Mouse (Mus musculus): ENCODE data around the gene Mia. TPM values are rescaled to one million over a fixed set of nuclear protein-coding genes. Genes with fewer than 3 reads are reported as not detected.

The Mia gene
- 18.3 and 20.3 TPM in 2 replicates for polyA plus RNA-seq (2015; fragmentation: Nextera tagmentation; extraction: Ambion mirVana)

DNA sequence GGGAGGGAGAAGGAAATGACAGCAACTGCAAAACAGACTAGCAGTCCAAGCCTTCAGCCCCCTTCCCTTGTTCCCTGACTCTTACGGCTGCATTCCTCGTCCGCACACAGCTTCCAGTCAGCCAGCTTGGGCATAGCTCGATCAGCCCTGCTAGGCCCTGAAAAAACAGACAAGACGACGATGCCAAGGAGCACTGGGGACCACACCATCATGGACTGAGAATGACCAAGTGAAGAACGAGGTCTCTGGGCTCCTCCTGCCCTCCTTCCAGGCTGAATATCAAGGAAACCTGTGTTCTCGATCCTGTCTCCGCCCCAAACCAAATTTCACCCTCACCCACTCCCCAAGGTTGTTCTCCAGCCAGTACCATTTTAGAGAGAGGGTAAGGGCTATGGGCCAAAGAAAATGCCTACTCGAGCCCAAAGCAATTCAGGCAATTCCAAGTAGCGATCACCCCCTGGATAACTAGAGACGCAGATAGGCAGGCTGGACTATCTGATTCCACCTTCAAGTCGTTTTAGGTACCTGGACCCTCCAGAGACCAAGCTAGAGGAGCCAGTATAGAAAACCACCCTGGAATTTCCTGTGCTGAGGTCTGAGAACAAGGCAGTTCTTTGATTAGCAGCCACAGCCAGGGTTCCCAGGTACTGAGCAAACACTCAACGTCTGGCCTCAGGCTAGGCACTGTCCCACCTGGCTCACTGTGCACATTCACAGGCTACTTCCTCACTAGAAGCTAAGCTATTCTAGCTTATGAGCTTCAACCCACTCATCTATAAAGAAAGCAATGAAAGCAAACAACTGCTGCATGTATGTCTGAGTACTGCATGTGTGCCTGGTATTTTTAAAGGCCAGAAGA lies at the start of gene Mia, which contains the start of gene Gm21983:
Gene Mia, minus strand, starts transcription at position 321 of the 859 bp plus-strand sequence.
Gene Gm21983, minus strand, starts transcription at position 250 of the 859 bp plus-strand sequence.
- Histone ChIP-seq H3K36me3 (peaks cover 29% of the 10 kb centered on the region), H3K4me1 (peaks cover 28% of the 10 kb centered on the region), H3K4me2 (peak within 1 kb of the TSS; percentile 56; the same call in 1 of the 2 replicates), H3K9ac (no peak within 1 kb of the TSS; the same call in 1 of the 2 replicates), H3K9me3 (replicated peaks) (no peaks in the 10 kb centered on the region), H3K27me3 (no peaks in the 10 kb centered on the region), H3K4me3 (replicated peaks) (peak within 1 kb of the TSS; percentile 16; the same call in 1 of the 2 replicates), H3K27ac (peak within 1 kb of the TSS; percentile 97)
- ATAC-seq (replicated peaks; ENCODE audit: low FRiP score), result no peak
- WGBS, result 57% methylated on average over 14 of the region's 14 CpGs

DNA sequence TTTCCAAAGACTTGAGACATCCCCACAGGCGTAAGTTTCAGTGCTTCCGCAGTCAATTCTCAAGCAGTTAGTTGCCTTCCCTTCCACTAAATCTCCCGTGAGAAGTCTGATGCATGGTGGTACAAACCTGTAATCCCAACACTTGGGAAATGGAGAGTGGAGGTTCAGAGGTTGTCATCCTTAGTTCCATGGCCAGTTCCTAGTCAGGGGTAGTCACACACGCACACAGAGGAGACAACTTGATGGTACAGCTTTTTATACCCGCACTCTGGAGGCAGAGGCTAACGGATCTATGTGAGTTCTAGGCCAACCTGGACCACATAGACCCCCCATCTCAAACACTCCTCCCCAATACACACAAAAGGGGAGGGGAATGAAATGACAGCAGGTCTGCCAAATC lies 47.9 kb upstream of the Mia start:
- H3K36me3 ChIP-seq, result no peaks in the 10 kb centered on the region
- peak overlapping the region; percentile 80 for H3K9ac ChIP-seq
- H3K9me3 ChIP-seq (replicated peaks), result no peaks in the 10 kb centered on the region
- peak; percentile 1; the same call in 1 of the 2 replicates for ATAC-seq (replicated peaks; ENCODE audit: low FRiP score)
- H3K4me1 ChIP-seq, result peaks cover 57% of the 10 kb centered on the region
- whole genome bisulfite sequencing, result 18% methylated on average over 6 of the region's 6 CpGs
- H3K4me3 ChIP-seq (replicated peaks), result peak overlapping the region; percentile 90
- peak overlapping the region; percentile 92 for H3K27ac ChIP-seq
- H3K27me3 ChIP-seq, result no peaks in the 10 kb centered on the region
- peak overlapping the region; percentile 87 for H3K4me2 ChIP-seq

DNA sequence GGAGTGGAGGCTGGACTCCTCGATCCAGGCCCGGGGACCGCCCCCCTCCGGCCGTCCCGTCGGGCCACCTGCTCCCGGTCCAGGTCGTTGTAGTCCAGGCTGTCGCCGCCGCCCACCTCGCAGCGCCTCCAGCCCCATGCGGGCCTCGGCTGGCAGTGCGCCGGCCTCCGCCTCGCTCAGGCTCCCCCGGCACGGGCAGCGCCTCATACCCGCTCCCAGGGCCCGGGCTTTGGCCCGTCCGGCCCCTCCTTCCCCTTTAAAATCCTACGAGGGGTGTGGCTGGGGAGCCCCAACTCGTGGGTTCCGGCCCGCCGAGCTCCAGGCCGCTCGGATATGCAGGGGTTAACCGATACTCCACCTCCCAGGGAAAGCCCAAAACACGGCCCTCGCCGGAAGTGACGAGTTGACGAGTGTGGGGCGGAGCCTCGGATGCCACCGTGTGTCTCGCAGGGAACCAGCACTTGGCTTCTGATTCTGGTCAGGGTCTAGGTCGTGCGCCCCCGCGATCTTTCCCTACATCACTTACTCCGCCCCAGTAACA lies 47.4 kb upstream of the Mia start, which contains the start of gene Itpkc:
Gene Itpkc, minus strand, starts transcription at position 381 of the 541 bp plus-strand sequence.
- WGBS, result under 1% methylated on average over 49 of the region's 49 CpGs
- no peaks in the 10 kb centered on the region for H3K27me3 ChIP-seq
- H3K4me3 ChIP-seq (replicated peaks), result peak within 1 kb of the TSS; percentile 90
- peak within 1 kb of the TSS; percentile 80 for H3K9ac ChIP-seq
- peak; percentile 76 for ATAC-seq (replicated peaks; ENCODE audit: low FRiP score)
- peak within 1 kb of the TSS; percentile 92 for H3K27ac ChIP-seq
- H3K36me3 ChIP-seq, result no peaks in the 10 kb centered on the region
- H3K4me2 ChIP-seq, result peak within 1 kb of the TSS; percentile 87
- H3K9me3 ChIP-seq (replicated peaks), result no peaks in the 10 kb centered on the region
- H3K4me1 ChIP-seq, result peaks cover 56% of the 10 kb centered on the region

DNA sequence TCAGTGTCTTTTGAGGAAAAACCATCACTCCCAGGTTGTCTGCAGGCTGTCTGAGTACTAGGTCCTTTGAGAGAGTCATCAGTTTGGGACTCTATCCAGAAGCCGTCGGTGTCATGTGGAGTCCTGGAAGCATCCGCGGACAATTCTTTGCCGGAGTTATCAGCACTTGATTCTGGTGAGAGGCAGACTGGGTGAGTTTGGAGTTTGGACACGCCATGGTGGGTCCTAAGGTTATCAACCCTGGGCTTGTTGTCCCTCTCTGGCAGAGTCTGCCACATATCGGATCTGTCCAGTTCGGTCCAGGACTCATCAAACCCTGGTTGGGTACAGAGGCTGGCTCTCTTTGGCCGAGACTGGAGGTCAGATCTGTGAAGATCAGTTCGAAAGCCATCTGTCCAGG lies 46.7 kb upstream of the Mia start:
- 0 out of 2 replicates have a peak, but pooled peaks cover 2% of the 10 kb centered on the region for H3K36me3 ChIP-seq
- peak; percentile 9 for ATAC-seq (replicated peaks; ENCODE audit: low FRiP score)
- peak overlapping the region; percentile 90 for H3K4me3 ChIP-seq (replicated peaks)
- H3K4me1 ChIP-seq, result peaks cover 54% of the 10 kb centered on the region
- WGBS, result 2% methylated on average over 10 of the region's 10 CpGs
- no peaks in the 10 kb centered on the region for H3K27me3 ChIP-seq
- peak overlapping the region; percentile 92 for H3K27ac ChIP-seq
- H3K9me3 ChIP-seq (replicated peaks), result no peaks in the 10 kb centered on the region
- H3K4me2 ChIP-seq, result peak overlapping the region; percentile 87
- peak overlapping the region; percentile 80 for H3K9ac ChIP-seq

DNA sequence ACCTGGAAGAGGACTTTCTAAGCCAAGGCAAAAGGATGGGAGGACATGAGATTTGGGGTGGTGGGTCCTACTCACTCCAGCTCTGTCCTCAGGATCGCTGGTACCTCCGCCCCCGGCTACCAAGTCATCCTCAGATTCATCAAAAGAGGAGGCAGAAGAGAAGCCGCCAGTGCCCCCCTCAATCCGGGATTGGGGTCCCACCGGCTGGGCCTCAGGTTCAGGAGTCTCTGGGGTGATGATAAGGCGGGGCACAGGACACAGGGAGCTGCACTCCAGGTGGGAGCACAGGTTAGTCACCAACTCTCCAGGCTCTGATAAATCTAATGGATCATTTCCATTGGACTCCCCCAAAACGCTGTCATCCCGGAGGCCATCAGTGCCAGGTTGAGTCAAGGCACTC lies 46.3 kb upstream of the Mia start:
- Histone ChIP-seq H3K4me2 (peak overlapping the region; percentile 87), H3K4me1 (peaks cover 51% of the 10 kb centered on the region), H3K9me3 (replicated peaks) (no peaks in the 10 kb centered on the region), H3K9ac (peak overlapping the region; percentile 80), H3K4me3 (replicated peaks) (peak overlapping the region; percentile 90), H3K27ac (no peak overlapping the region), H3K36me3 (0 out of 2 replicates have a peak, but pooled peaks cover 4% of the 10 kb centered on the region), H3K27me3 (no peaks in the 10 kb centered on the region)
- ATAC-seq (replicated peaks; ENCODE audit: low FRiP score), result no peak
- WGBS, result 30% methylated on average over 9 of the region's 9 CpGs

DNA sequence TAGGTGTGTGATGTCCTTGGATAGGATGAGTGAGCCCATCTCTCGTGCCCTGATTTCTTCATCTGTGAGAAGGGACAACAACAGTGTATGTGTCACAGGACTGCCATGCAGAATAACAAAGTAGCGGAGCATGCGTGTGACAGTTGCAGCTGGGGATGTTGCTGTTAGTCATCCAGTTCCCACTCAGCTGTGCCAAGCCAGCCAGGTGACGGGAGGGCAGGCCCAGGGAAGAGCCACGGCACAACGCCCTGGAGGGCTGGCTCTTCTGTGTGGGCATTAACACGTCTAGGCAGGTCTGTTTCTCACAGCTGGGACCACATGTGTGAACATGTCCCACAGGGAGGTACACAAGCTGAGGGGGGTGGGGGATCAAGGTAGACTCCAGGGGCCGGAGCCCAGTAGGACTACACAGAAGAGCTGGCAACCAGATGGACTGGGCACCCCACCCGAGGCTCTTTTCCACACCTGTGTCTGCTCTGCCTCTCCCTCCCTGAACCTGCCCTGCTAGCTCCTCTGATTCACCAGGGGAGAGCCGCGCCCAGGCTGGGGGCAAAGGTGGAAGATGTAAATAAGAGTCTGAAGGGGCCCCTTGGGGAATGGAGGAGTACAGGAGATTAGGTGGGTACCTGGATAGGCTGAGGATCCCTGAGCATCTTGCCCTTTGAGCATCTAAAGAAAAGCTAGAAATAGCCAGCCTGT lies 44.1 kb upstream of the Mia start:
- Histone ChIP-seq H3K27me3 (no peaks in the 10 kb centered on the region), H3K9ac (no peak overlapping the region), H3K27ac (no peak overlapping the region), H3K4me1 (peaks cover 49% of the 10 kb centered on the region), H3K4me3 (replicated peaks) (no peak overlapping the region), H3K36me3 (peaks cover 5% of the 10 kb centered on the region; the same call in 1 of the 2 replicates), H3K9me3 (replicated peaks) (no peaks in the 10 kb centered on the region), H3K4me2 (peak overlapping the region; percentile 87)
- 65% methylated on average over 11 of the region's 11 CpGs for WGBS
- no peak for ATAC-seq (replicated peaks; ENCODE audit: low FRiP score)

DNA sequence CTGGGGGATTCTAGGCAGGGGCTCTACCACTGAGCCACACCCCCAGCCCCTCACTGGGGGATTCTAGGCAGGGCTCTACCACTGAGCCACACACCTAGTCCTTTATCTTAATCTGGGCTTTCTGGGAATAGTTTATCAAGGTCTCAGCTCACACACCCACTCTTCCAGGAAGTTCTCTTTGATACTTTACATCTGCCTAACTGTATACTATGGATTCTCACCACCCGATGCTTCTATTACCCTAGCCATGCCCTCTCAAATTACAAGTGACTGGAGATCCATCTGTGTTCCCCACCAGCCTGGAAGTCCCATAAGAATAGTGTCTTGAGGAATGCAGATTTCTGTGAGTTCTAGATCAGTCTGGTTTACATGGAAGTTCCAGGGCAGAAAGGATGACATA lies 41.6 kb upstream of the Mia start:
- 60% methylated on average over 1 of the region's 1 CpGs for whole genome bisulfite sequencing
- H3K27ac ChIP-seq, result no peak overlapping the region
- no peak overlapping the region for H3K9ac ChIP-seq
- no peak for ATAC-seq (replicated peaks; ENCODE audit: low FRiP score)
- H3K4me2 ChIP-seq, result no peak overlapping the region
- peaks cover 42% of the 10 kb centered on the region for H3K4me1 ChIP-seq
- no peaks in the 10 kb centered on the region for H3K27me3 ChIP-seq
- peaks cover 30% of the 10 kb centered on the region for H3K36me3 ChIP-seq
- H3K9me3 ChIP-seq (replicated peaks), result no peaks in the 10 kb centered on the region
- no peak overlapping the region for H3K4me3 ChIP-seq (replicated peaks)

DNA sequence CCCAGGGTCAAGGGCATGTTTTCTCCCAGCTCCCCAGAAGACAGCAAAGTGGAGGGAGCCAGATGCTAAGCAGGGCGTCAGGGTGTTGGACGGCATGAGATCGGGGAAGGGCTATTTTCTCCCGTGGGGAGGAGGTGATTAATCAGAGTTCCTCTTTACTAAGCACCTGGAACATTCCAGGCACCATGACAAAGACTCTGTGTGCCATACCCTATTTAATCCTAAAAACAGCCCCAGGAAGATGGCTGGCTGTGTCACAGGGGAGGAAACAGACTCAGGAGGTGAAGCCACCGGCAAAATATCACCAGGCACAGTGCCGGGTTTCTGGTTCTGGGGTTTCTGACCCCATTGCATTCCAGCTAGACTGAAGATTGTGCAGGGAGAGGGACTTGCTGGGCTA lies 41.0 kb upstream of the Mia start:
- Histone ChIP-seq H3K9me3 (replicated peaks) (no peaks in the 10 kb centered on the region), H3K4me2 (no peak overlapping the region), H3K36me3 (peaks cover 33% of the 10 kb centered on the region), H3K27me3 (no peaks in the 10 kb centered on the region), H3K27ac (no peak overlapping the region), H3K4me1 (peaks cover 36% of the 10 kb centered on the region), H3K9ac (no peak overlapping the region), H3K4me3 (replicated peaks) (no peak overlapping the region)
- WGBS, result 69% methylated on average over 6 of the region's 6 CpGs
- ATAC-seq (replicated peaks; ENCODE audit: low FRiP score), result no peak

DNA sequence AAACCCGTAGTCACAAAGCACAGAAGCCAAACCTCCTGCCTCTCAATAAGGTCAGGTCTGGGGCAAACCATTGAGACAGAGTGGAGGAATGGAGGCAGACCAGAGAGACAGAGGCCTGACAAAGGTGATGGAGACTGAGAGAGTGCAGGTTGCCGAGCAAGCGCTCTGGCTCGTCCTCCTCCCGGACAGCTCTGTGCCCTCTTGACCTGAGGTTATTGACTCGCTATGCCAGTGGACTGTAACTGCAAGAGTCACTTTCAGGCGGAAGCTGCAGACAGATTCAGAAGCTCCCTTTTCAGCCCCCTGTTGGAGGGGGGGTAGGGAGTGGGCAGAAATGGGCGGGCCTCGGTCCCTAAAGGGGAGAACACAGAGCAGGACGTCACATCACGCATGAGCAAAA lies 39.0 kb upstream of the Mia start:
- no peak overlapping the region for H3K4me3 ChIP-seq (replicated peaks)
- 56% methylated on average over 11 of the region's 11 CpGs for WGBS
- no peaks in the 10 kb centered on the region for H3K27me3 ChIP-seq
- no peaks in the 10 kb centered on the region for H3K9me3 ChIP-seq (replicated peaks)
- H3K4me1 ChIP-seq, result peaks cover 16% of the 10 kb centered on the region
- H3K36me3 ChIP-seq, result peaks cover 51% of the 10 kb centered on the region
- no peak overlapping the region for H3K9ac ChIP-seq
- no peak overlapping the region for H3K4me2 ChIP-seq
- no peak overlapping the region for H3K27ac ChIP-seq
- ATAC-seq (replicated peaks; ENCODE audit: low FRiP score), result 0 out of 2 replicates have a peak, but pooled peaks have one; percentile 6

DNA sequence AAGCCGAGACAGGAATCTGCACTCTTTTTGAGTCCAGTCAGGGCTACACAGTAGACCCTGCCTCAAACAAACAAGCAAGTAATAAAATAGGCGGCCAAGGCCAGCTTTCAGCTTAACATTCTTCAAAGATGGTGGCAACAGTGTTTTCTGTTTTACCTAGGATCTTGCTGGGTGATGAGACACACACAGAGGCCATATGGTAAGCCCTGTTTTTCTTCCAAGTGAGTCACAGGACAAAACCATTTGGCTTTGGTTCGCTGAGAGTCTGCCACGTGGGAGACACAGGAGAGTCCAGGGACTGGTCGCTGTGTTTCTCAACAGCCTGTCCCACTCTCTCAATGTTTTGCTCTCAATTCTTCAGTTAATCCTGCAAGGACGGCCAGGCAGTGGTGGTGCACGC lies 37.6 kb upstream of the Mia start:
- 59% methylated on average over 7 of the region's 7 CpGs for WGBS
- no peak overlapping the region for H3K9ac ChIP-seq
- no peak for ATAC-seq (replicated peaks; ENCODE audit: low FRiP score)
- H3K9me3 ChIP-seq (replicated peaks), result no peaks in the 10 kb centered on the region
- no peak overlapping the region for H3K4me3 ChIP-seq (replicated peaks)
- peaks cover 3% of the 10 kb centered on the region for H3K4me1 ChIP-seq
- H3K27me3 ChIP-seq, result no peaks in the 10 kb centered on the region
- H3K36me3 ChIP-seq, result peaks cover 61% of the 10 kb centered on the region
- H3K4me2 ChIP-seq, result no peak overlapping the region
- H3K27ac ChIP-seq, result no peak overlapping the region

DNA sequence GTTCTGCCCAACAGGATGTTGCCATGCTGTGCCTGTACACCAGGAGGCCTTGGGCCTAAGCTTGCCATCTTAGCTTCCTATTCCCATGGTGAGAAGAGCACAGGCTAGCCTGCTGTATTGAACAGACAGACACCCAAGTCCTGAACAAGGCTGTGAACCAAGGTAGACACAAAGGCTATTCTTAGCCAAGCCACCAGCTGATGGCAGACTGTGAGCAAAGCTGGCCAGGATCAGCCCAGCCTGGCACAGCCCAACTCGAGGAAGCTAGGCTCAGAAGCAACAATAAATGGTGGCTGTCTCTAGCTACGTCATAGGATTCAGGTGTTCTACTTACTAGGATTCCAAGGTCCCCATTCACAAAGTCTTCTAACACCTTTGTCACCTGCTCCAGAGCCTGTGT lies 31.7 kb upstream of the Mia start:
- WGBS, result 89% methylated on average over 2 of the region's 2 CpGs
- peaks cover 92% of the 10 kb centered on the region for H3K36me3 ChIP-seq
- H3K27ac ChIP-seq, result no peak overlapping the region
- no peak overlapping the region for H3K4me2 ChIP-seq
- H3K9ac ChIP-seq, result no peak overlapping the region
- H3K27me3 ChIP-seq, result no peaks in the 10 kb centered on the region
- H3K4me1 ChIP-seq, result no peaks in the 10 kb centered on the region
- no peaks in the 10 kb centered on the region for H3K9me3 ChIP-seq (replicated peaks)
- H3K4me3 ChIP-seq (replicated peaks), result no peak overlapping the region
- ATAC-seq (replicated peaks; ENCODE audit: low FRiP score), result no peak

All from kidney, embryonic 15.5 days (tissue).